Mouse (Mus musculus) E14TG2a.4 (cell line): Measurements from ENCODE around the gene Sptssa.

Experiments used
- CTCF ChIP-seq: conservative IDR thresholded peaks from 2 replicates; pipeline ENCODE4 v1.5.1; 2014; ENCODE audit warnings: low read length
- POU5F1 ChIP-seq: IDR thresholded peaks from 2 replicates; pipeline ENCODE4 v1.6.1; 2014; ENCODE audit warnings: low read length, borderline replicate concordance

- TF ChIP-seq CTCF, result no peak
- no peak for TF ChIP-seq POU5F1
These were observed 5.2 kb downstream of the Sptssa start for GRCm38 (mm10) chr12:54651158-54651557.
